Mouse (Mus musculus) stomach, postnatal 0 days (tissue): ENCODE results near the gene Sik1.

ENCODE experiments used
- CTCF ChIP-seq: IDR thresholded peaks from 2 replicates; pipeline ENCODE4 v1.5.1; 2016; ENCODE audit warnings: antibody characterized with exemption, low read depth, mild to moderate bottlenecking, moderate library complexity
- EP300 ChIP-seq: optimal IDR thresholded peaks from 2 replicates; pipeline ENCODE3; 2016; ENCODE audit warnings: antibody characterized with exemption

- TF ChIP-seq CTCF (no peak), EP300 (no peak)
These were observed 9.3 kb downstream of the Sik1 start for GRCm38 (mm10) chr17:31846352-31846751.
